Mouse (Mus musculus) frontal cortex, adult 2 months (tissue): ENCODE results near the gene Akr1c12. TPM values are rescaled to one million over a fixed set of nuclear protein-coding genes. Genes with fewer than 3 reads are reported as not detected.

Experiments
- polyA plus RNA-seq: library from polyadenylated mRNA; depleted of rRNA; stranded (reverse); fragments of >200 nt; gene quantifications from 2 replicates; pipeline ENCODE4 v1.2.3, GENCODE M21; 2012; rRNA removed

The Akr1c12 gene
- polyA plus RNA-seq, 1 experiment = not detected

Other genes starting within 250 kb of the Akr1c12 start
- 1.6 and 1.9 TPM in 2 replicates for gene Akr1c14, start 230.4 kb downstream of the Akr1c12 start, polyA plus RNA-seq
- gene Akr1c18, start 128.8 kb downstream of the Akr1c12 start, polyA plus RNA-seq = 3.9 and 5.2 TPM in 2 replicates
- gene Akr1c13, start 88.3 kb downstream of the Akr1c12 start, polyA plus RNA-seq = 0.82 and 1.1 TPM in 2 replicates
- gene Akr1c19, start 50.7 kb downstream of the Akr1c12 start, polyA plus RNA-seq = 0.08 and 0.11 TPM in 2 replicates
- not detected in 2 replicates for gene Akr1c6, start 154.9 kb upstream of the Akr1c12 start, polyA plus RNA-seq
- gene Akr1c20, start 243.9 kb upstream of the Akr1c12 start, polyA plus RNA-seq = not detected in 2 replicates